Mouse (Mus musculus): ENCODE measurements around the gene Hgd. TPM values are rescaled to one million over a fixed set of nuclear protein-coding genes. Genes with fewer than 3 reads are reported as not detected.

Gene Hgd
- polyA plus RNA-seq, 1 experiment = 0.08 TPM

DNA sequence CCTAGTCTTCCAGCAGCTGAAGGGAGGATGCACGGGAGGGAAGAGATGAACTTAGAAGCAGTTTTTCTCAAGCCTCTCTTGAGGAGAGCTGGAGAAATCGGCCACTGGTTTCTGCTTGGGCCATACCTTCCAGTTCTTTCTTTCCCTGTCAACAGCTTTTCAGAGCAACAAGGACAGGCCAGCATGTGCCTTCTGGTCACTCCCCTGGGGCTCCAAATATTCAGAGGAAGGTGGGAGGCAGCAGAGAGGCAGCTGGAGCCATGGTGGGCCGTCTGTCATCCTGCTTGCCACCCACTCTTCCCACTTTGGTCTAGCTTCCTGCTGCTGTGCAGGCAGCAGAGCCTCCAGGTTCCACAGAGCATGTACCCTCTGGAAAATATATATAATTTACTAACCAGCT is 37.7 kb downstream of the Hgd start:
- no peak for DNase-seq (ENCODE audit: low read depth in 1 of 2, low spot score in 2 of 2)
- H3K4me3 ChIP-seq (ENCODE audit: extremely low read depth, insufficient read depth, insufficient read length) = no peak overlapping the region
- no peak for TF ChIP-seq POLR2A (IDR thresholded peaks at IDR 0.05; ENCODE audit: low read depth, low read length)
- TF ChIP-seq CTCF (IDR thresholded peaks at IDR 0.05; ENCODE audit: extremely low read depth, insufficient read depth, insufficient read length, insufficient replicate concordance) = no peak
- H3K27me3 ChIP-seq (ENCODE audit: control insufficient read depth, insufficient read depth, low read length) = no peaks in the 10 kb centered on the region; the same call in 1 of the 2 replicates
- H3K27ac ChIP-seq (ENCODE audit: insufficient read depth, low read length) = no peak overlapping the region
- no peaks in the 10 kb centered on the region for H3K4me1 ChIP-seq (ENCODE audit: control insufficient read depth, insufficient read depth, insufficient read length)
- WGBS = 58% methylated on average over 3 of the region's 3 CpGs
- no peaks in the 10 kb centered on the region for H3K36me3 ChIP-seq (ENCODE audit: control insufficient read depth, insufficient read depth, low read length)

GRCm38 (mm10) chr16:37622403-37622802 is 42.5 kb downstream of the Hgd start:
- WGBS = 82% methylated on average over 3 of the region's 3 CpGs
- no peak for DNase-seq (ENCODE audit: low read depth in 1 of 2, low spot score in 2 of 2)
- H3K27ac ChIP-seq (ENCODE audit: insufficient read depth, low read length) = no peak overlapping the region
- no peak overlapping the region for H3K4me3 ChIP-seq (ENCODE audit: extremely low read depth, insufficient read depth, insufficient read length)
- H3K36me3 ChIP-seq (ENCODE audit: control insufficient read depth, insufficient read depth, low read length) = no peaks in the 10 kb centered on the region
- TF ChIP-seq POLR2A (IDR thresholded peaks at IDR 0.05; ENCODE audit: low read depth, low read length) (no peak), CTCF (IDR thresholded peaks at IDR 0.05; ENCODE audit: extremely low read depth, insufficient read depth, insufficient read length, insufficient replicate concordance) (no peak)
- H3K27me3 ChIP-seq (ENCODE audit: control insufficient read depth, insufficient read depth, low read length) = no peaks in the 10 kb centered on the region
- no peaks in the 10 kb centered on the region for H3K4me1 ChIP-seq (ENCODE audit: control insufficient read depth, insufficient read depth, insufficient read length)

DNA sequence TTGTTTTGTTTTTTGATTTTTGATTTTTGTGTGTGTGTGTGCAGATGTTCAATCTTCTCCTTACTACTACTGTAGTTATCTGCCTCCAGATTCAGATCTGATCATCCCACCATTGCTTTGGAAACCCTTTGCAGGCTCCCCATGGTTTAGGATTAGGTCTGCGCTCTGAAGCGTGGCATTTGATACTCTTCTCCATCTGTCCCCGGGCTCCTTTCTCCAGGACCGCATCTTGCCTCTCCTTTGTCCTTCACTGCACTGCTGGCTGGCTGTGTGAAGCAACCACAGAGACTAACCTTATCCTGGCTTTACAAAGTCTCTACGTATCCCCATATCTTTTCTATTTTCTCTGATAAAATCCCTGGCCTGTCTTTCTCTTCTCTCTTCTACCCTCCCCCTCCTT is 43.0 kb downstream of the Hgd start:
- H3K36me3 ChIP-seq (ENCODE audit: control insufficient read depth, insufficient read depth, low read length) = no peaks in the 10 kb centered on the region
- 88% methylated on average over 5 of the region's 5 CpGs for WGBS
- TF ChIP-seq CTCF (IDR thresholded peaks at IDR 0.05; ENCODE audit: extremely low read depth, insufficient read depth, insufficient read length, insufficient replicate concordance) (no peak), POLR2A (IDR thresholded peaks at IDR 0.05; ENCODE audit: low read depth, low read length) (no peak)
- DNase-seq (ENCODE audit: low read depth in 1 of 2, low spot score in 2 of 2) = no peak
- H3K27me3 ChIP-seq (ENCODE audit: control insufficient read depth, insufficient read depth, low read length) = no peaks in the 10 kb centered on the region
- H3K4me3 ChIP-seq (ENCODE audit: extremely low read depth, insufficient read depth, insufficient read length) = no peak overlapping the region
- no peak overlapping the region for H3K27ac ChIP-seq (ENCODE audit: insufficient read depth, low read length)
- no peaks in the 10 kb centered on the region for H3K4me1 ChIP-seq (ENCODE audit: control insufficient read depth, insufficient read depth, insufficient read length)

DNA sequence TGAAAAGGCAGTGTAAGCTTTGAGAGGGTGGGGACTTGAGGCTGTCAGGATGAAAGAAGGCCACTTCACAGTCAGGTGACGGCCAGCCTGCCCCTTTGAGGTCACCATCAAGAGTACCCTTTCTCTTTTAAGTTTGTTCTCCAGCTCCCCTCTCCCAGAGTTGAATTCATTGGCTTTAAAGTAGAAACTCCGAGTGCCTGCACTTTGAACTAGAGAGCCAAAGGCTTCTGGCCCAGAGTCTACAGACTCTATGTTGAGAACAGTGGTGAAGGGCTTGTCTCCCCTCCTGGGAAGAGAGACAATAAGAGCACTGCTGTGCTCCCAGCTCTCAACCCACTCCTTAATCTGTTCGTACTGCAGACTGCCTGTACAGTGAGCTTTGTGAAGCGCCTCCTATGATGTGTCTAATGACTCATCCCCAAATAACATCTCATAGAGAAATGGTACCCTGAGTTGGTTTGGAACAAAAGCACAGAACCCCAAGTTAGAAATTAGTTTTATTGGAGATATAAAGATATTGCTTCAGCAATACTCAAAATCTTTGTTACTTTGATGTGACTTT is 46.5 kb downstream of the Hgd start:
- no peaks in the 10 kb centered on the region for H3K27me3 ChIP-seq (ENCODE audit: control insufficient read depth, insufficient read depth, low read length)
- WGBS = 85% methylated on average over 4 of the region's 4 CpGs
- TF ChIP-seq CTCF (IDR thresholded peaks at IDR 0.05; ENCODE audit: extremely low read depth, insufficient read depth, insufficient read length, insufficient replicate concordance) (no peak), POLR2A (IDR thresholded peaks at IDR 0.05; ENCODE audit: low read depth, low read length) (no peak)
- H3K4me3 ChIP-seq (ENCODE audit: extremely low read depth, insufficient read depth, insufficient read length) = no peak overlapping the region
- H3K36me3 ChIP-seq (ENCODE audit: control insufficient read depth, insufficient read depth, low read length) = no peaks in the 10 kb centered on the region
- DNase-seq (ENCODE audit: low read depth in 1 of 2, low spot score in 2 of 2) = no peak
- H3K4me1 ChIP-seq (ENCODE audit: control insufficient read depth, insufficient read depth, insufficient read length) = no peaks in the 10 kb centered on the region
- no peak overlapping the region for H3K27ac ChIP-seq (ENCODE audit: insufficient read depth, low read length)

DNA sequence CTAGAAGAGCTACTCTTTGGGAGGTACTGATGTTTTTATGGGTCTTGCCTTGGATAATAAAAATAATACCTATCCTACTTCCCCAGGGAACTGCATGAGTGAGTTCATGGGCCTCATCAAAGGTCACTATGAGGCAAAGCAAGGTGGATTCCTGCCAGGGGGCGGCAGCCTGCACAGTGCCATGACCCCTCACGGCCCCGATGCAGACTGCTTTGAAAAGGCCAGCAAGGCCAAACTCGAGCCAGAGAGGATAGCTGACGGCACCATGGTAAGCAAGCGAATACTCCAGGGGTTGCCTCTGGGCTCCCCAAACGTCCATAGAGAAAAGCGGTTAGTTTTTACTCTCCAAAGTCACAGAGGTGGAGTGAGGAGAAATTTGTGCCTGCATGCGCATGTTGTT is 48.4 kb downstream of the Hgd start:
- H3K27me3 ChIP-seq (ENCODE audit: control insufficient read depth, insufficient read depth, low read length) = no peaks in the 10 kb centered on the region
- H3K36me3 ChIP-seq (ENCODE audit: control insufficient read depth, insufficient read depth, low read length) = no peaks in the 10 kb centered on the region
- TF ChIP-seq POLR2A (IDR thresholded peaks at IDR 0.05; ENCODE audit: low read depth, low read length) (no peak), CTCF (IDR thresholded peaks at IDR 0.05; ENCODE audit: extremely low read depth, insufficient read depth, insufficient read length, insufficient replicate concordance) (no peak)
- H3K4me1 ChIP-seq (ENCODE audit: control insufficient read depth, insufficient read depth, insufficient read length) = no peaks in the 10 kb centered on the region
- H3K4me3 ChIP-seq (ENCODE audit: extremely low read depth, insufficient read depth, insufficient read length) = no peak overlapping the region
- WGBS = 86% methylated on average over 9 of the region's 9 CpGs
- no peak overlapping the region for H3K27ac ChIP-seq (ENCODE audit: insufficient read depth, low read length)
- DNase-seq (ENCODE audit: low read depth in 1 of 2, low spot score in 2 of 2) = no peak

GRCm38 (mm10) chr16:37629011-37629410 is 49.1 kb downstream of the Hgd start:
- H3K4me3 ChIP-seq (ENCODE audit: extremely low read depth, insufficient read depth, insufficient read length) = no peak overlapping the region
- H3K27me3 ChIP-seq (ENCODE audit: control insufficient read depth, insufficient read depth, low read length) = no peaks in the 10 kb centered on the region
- H3K4me1 ChIP-seq (ENCODE audit: control insufficient read depth, insufficient read depth, insufficient read length) = no peaks in the 10 kb centered on the region
- H3K27ac ChIP-seq (ENCODE audit: insufficient read depth, low read length) = no peak overlapping the region
- no peak for DNase-seq (ENCODE audit: low read depth in 1 of 2, low spot score in 2 of 2)
- TF ChIP-seq POLR2A (IDR thresholded peaks at IDR 0.05; ENCODE audit: low read depth, low read length) (no peak), CTCF (IDR thresholded peaks at IDR 0.05; ENCODE audit: extremely low read depth, insufficient read depth, insufficient read length, insufficient replicate concordance) (no peak)
- H3K36me3 ChIP-seq (ENCODE audit: control insufficient read depth, insufficient read depth, low read length) = no peaks in the 10 kb centered on the region
- 92% methylated on average over 7 of the region's 7 CpGs for WGBS

DNA sequence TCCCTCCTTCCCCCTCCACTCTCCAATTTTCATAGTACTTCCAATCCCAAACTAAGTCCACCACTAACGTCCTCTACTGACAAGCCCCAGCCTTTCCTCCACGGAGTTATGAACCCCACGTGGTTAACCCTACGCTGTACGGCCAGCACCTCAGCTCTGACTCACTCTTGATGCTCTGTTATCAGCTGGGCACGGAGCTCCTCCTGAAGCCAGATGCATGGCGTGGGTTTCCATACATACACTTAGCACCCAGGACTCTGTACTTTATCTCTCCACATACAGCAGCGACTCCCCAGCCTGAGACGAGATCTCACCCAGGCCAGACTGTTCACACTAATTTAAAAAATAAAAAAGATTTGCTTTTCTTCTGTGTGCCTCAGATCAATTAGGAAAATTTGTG is 54.6 kb downstream of the Hgd start:
- Histone ChIP-seq H3K27me3 (ENCODE audit: control insufficient read depth, insufficient read depth, low read length) (no peaks in the 10 kb centered on the region), H3K4me3 (ENCODE audit: extremely low read depth, insufficient read depth, insufficient read length) (no peak overlapping the region), H3K4me1 (ENCODE audit: control insufficient read depth, insufficient read depth, insufficient read length) (no peaks in the 10 kb centered on the region), H3K27ac (ENCODE audit: insufficient read depth, low read length) (no peak overlapping the region), H3K36me3 (ENCODE audit: control insufficient read depth, insufficient read depth, low read length) (no peaks in the 10 kb centered on the region)
- DNase-seq (ENCODE audit: low read depth in 1 of 2, low spot score in 2 of 2) = no peak
- WGBS = 77% methylated on average over 9 of the region's 9 CpGs
- TF ChIP-seq POLR2A (IDR thresholded peaks at IDR 0.05; ENCODE audit: low read depth, low read length) (no peak), CTCF (IDR thresholded peaks at IDR 0.05; ENCODE audit: extremely low read depth, insufficient read depth, insufficient read length, insufficient replicate concordance) (no peak)

Measured in spleen, adult 2 months (tissue).